Mouse (Mus musculus) mouse trophoblast stem cell (cell line): ENCODE data around the gene Mylpf.

Experiments
- in situ Hi-C, 2 experiments: fragments of 300-500 bp; cut with MseI, MboI; formaldehyde crosslinking; loops; 2 replicates in 1 of 2; 3 replicates in 1 of 2; pipeline ENCODE4 v1.15.1; 2025

Mylpf gene

GRCm38 (mm10) chr7:127208553-127209438 lies at the start of gene Mylpf:
TSS of gene Mylpf (plus strand) at chr7:127208890.
- in situ Hi-C loops = no loop called here

GRCm38 (mm10) chr7:127162546-127162945 lies 46.1 kb upstream of the Mylpf start:
- in situ Hi-C loops = no loop called here

- in situ Hi-C loops = no loop called here
Measured at GRCm38 (mm10) chr7:127164002-127164401, 44.7 kb upstream of the Mylpf start.

GRCm38 (mm10) chr7:127165607-127166493 lies 42.8 kb upstream of the Mylpf start:
- in situ Hi-C loops = no loop called here

GRCm38 (mm10) chr7:127166501-127166900 lies 42.2 kb upstream of the Mylpf start:
- in situ Hi-C loops = no loop called here

- in situ Hi-C loops = no loop called here
Measured at GRCm38 (mm10) chr7:127176937-127177336, 31.8 kb upstream of the Mylpf start.

- in situ Hi-C loops = loop anchor here in 1 of 2 experiments (5.0 kb wide), 1 partner anchor 38 kb away; no protein-coding TSS in a partner anchor
Measured at GRCm38 (mm10) chr7:127180783-127181182, 27.9 kb upstream of the Mylpf start.

GRCm38 (mm10) chr7:127181724-127182123 lies 27.0 kb upstream of the Mylpf start:
- in situ Hi-C loops = loop anchor here in 1 of 2 experiments (5.0 kb wide), 1 partner anchor 39 kb away; no protein-coding TSS in a partner anchor

- in situ Hi-C loops = loop anchor here in 1 of 2 experiments (5.0 kb wide), 1 partner anchor 41 kb away; no protein-coding TSS in a partner anchor
Measured at GRCm38 (mm10) chr7:127183345-127183744, 25.3 kb upstream of the Mylpf start.

GRCm38 (mm10) chr7:127183828-127184227 lies 24.9 kb upstream of the Mylpf start:
- in situ Hi-C loops = loop anchor here in 1 of 2 experiments (5.0 kb wide), 1 partner anchor 42 kb away; no protein-coding TSS in a partner anchor

GRCm38 (mm10) chr7:127184720-127185119 lies 24.0 kb upstream of the Mylpf start:
- in situ Hi-C loops = loop anchor here (5.0 kb wide), 2 partner anchors 42 to 52 kb away; no protein-coding TSS in a partner anchor

GRCm38 (mm10) chr7:127185601-127186000 lies 23.1 kb upstream of the Mylpf start:
- in situ Hi-C loops = loop anchor here in 1 of 2 experiments (5.0 kb wide), 1 partner anchor 53 kb away; no protein-coding TSS in a partner anchor

- in situ Hi-C loops = loop anchor here in 1 of 2 experiments (5.0 kb wide), 1 partner anchor 55 kb away; no protein-coding TSS in a partner anchor
Measured at GRCm38 (mm10) chr7:127187351-127187750, 21.3 kb upstream of the Mylpf start.

- in situ Hi-C loops = loop anchor here in 1 of 2 experiments (5.0 kb wide), 1 partner anchor 56 kb away; no protein-coding TSS in a partner anchor
Measured at GRCm38 (mm10) chr7:127188305-127189276, 20.1 kb upstream of the Mylpf start.

GRCm38 (mm10) chr7:127190672-127191071 lies 18.0 kb upstream of the Mylpf start:
- in situ Hi-C loops = no loop called here

- in situ Hi-C loops = no loop called here
Measured at GRCm38 (mm10) chr7:127192989-127193388, 15.7 kb upstream of the Mylpf start.

GRCm38 (mm10) chr7:127194011-127194632 lies 14.6 kb upstream of the Mylpf start:
- in situ Hi-C loops = no loop called here

GRCm38 (mm10) chr7:127194633-127195029 lies 14.1 kb upstream of the Mylpf start:
- in situ Hi-C loops = no loop called here

- in situ Hi-C loops = no loop called here
Measured at GRCm38 (mm10) chr7:127195544-127196295, 13.0 kb upstream of the Mylpf start, which contains the start of gene Cd2bp2. TSS of gene Cd2bp2 (minus strand) at chr7:127196050.
